Mouse (Mus musculus): ENCODE data around the gene Eng.
A peak's percentile ranks its signal among the peaks of the same experiment; 100 is the strongest.

Eng gene

GRCm38 (mm10) chr2:32644799-32645475, 1.5 kb upstream of the Eng start:
- DNase-seq (ENCODE audit: low spot score): no peak

GRCm38 (mm10) chr2:32645647-32646046, 748 bp upstream of the Eng start:
- DNase-seq (ENCODE audit: low spot score): peak; percentile 46

- no peak for DNase-seq (ENCODE audit: low spot score)
These were observed 971 bp downstream of the Eng start for GRCm38 (mm10) chr2:32647366-32647765.

GRCm38 (mm10) chr2:32653764-32654163, 7.4 kb downstream of the Eng start:
- DNase-seq (ENCODE audit: low spot score): no peak

- DNase-seq (ENCODE audit: low spot score): no peak
These were observed 8.5 kb downstream of the Eng start for GRCm38 (mm10) chr2:32654743-32655393.

- no peak for DNase-seq (ENCODE audit: low spot score)
These were observed 9.0 kb downstream of the Eng start for GRCm38 (mm10) chr2:32655394-32655744.

GRCm38 (mm10) chr2:32655826-32656225, 9.4 kb downstream of the Eng start:
- DNase-seq (ENCODE audit: low spot score): no peak

GRCm38 (mm10) chr2:32658873-32659272, 12.5 kb downstream of the Eng start:
- no peak for DNase-seq (ENCODE audit: low spot score)

GRCm38 (mm10) chr2:32661509-32662107, 15.2 kb downstream of the Eng start:
- peak; percentile 44 for DNase-seq (ENCODE audit: low spot score)

- no peak for DNase-seq (ENCODE audit: low spot score)
These were observed 15.9 kb downstream of the Eng start for GRCm38 (mm10) chr2:32662291-32662690.

GRCm38 (mm10) chr2:32665345-32665744, 18.9 kb downstream of the Eng start:
- no peak for DNase-seq (ENCODE audit: low spot score)

- DNase-seq (ENCODE audit: low spot score): no peak
These were observed 19.5 kb downstream of the Eng start for GRCm38 (mm10) chr2:32665853-32666252.

GRCm38 (mm10) chr2:32667775-32668174, 21.4 kb downstream of the Eng start:
- DNase-seq (ENCODE audit: low spot score): no peak

- no peak for DNase-seq (ENCODE audit: low spot score)
These were observed 21.8 kb downstream of the Eng start for GRCm38 (mm10) chr2:32668176-32668575.

- no peak for DNase-seq (ENCODE audit: low spot score)
These were observed 23.5 kb downstream of the Eng start for GRCm38 (mm10) chr2:32669876-32670275.

GRCm38 (mm10) chr2:32671147-32671546, 24.8 kb downstream of the Eng start:
- DNase-seq (ENCODE audit: low spot score): no peak

- DNase-seq (ENCODE audit: low spot score): no peak
These were observed 25.7 kb downstream of the Eng start for GRCm38 (mm10) chr2:32671907-32672595.

GRCm38 (mm10) chr2:32673176-32673917, 27.0 kb downstream of the Eng start:
- no peak for DNase-seq (ENCODE audit: low spot score)

- DNase-seq (ENCODE audit: low spot score): no peak
These were observed 30.4 kb downstream of the Eng start for GRCm38 (mm10) chr2:32676821-32677220.

GRCm38 (mm10) chr2:32677683-32678082, 31.3 kb downstream of the Eng start:
- DNase-seq (ENCODE audit: low spot score): no peak

- DNase-seq (ENCODE audit: low spot score): peak; percentile 74
These were observed 33.7 kb downstream of the Eng start for GRCm38 (mm10) chr2:32680051-32680451.

- no peak for DNase-seq (ENCODE audit: low spot score)
These were observed 34.7 kb downstream of the Eng start for GRCm38 (mm10) chr2:32680961-32681650.

All from testis, postnatal 10 days (tissue).